Mouse (Mus musculus): Measurements from ENCODE around the gene Dolpp1. TPM values are rescaled to one million over a fixed set of nuclear protein-coding genes. Genes with fewer than 3 reads are reported as not detected.

The Dolpp1 gene
- polyA plus RNA-seq, 1 experiment from 2014 or later: 39.9 TPM

GRCm38 (mm10) chr2:30401581-30401980, 9.5 kb downstream of the Dolpp1 start:
- no peak for ATAC-seq (replicated peaks; ENCODE audit: low FRiP score)
- 93% methylated on average over 1 of the region's 1 CpGs for WGBS

GRCm38 (mm10) chr2:30402351-30402826, 10.3 kb downstream of the Dolpp1 start:
- Histone ChIP-seq H3K4me1 (replicated peaks; ENCODE audit: control insufficient read depth, insufficient read depth, low read length) (no peaks in the 10 kb centered on the region), H3K36me3 (ENCODE audit: control insufficient read depth, insufficient read depth, low read length) (peaks cover 36% of the 10 kb centered on the region), H3K27ac (ENCODE audit: low read depth, low read length) (no peak overlapping the region), H3K4me3 (ENCODE audit: low read depth, low read length) (no peak overlapping the region), H3K9me3 (ENCODE audit: control insufficient read depth, low read length) (no peaks in the 10 kb centered on the region), H3K4me2 (no peak overlapping the region), H3K9ac (ENCODE audit: low read depth, low read length) (no peak overlapping the region), H3K27me3 (replicated peaks; ENCODE audit: control insufficient read depth, insufficient read depth, low read length) (no peaks in the 10 kb centered on the region)
- no peak for ATAC-seq (replicated peaks; ENCODE audit: low FRiP score)
- 89% methylated on average over 9 of the region's 9 CpGs for WGBS
- DNase-seq (ENCODE audit: low spot score): no peak

More at GRCm38 (mm10) chr2:30401581-30401980, 9.5 kb downstream of the Dolpp1 start:
- no peak for DNase-seq (ENCODE audit: low spot score)
- no peak overlapping the region for H3K9ac ChIP-seq (ENCODE audit: low read depth, low read length)
- no peaks in the 10 kb centered on the region for H3K4me1 ChIP-seq (replicated peaks; ENCODE audit: control insufficient read depth, insufficient read depth, low read length)
- peaks cover 39% of the 10 kb centered on the region for H3K36me3 ChIP-seq (ENCODE audit: control insufficient read depth, insufficient read depth, low read length)
- H3K4me2 ChIP-seq: no peak overlapping the region
- no peaks in the 10 kb centered on the region for H3K27me3 ChIP-seq (replicated peaks; ENCODE audit: control insufficient read depth, insufficient read depth, low read length)
- no peaks in the 10 kb centered on the region for H3K9me3 ChIP-seq (ENCODE audit: control insufficient read depth, low read length)
- no peak overlapping the region for H3K27ac ChIP-seq (ENCODE audit: low read depth, low read length)
- H3K4me3 ChIP-seq (ENCODE audit: low read depth, low read length): no peak overlapping the region

- no peak for DNase-seq (ENCODE audit: low spot score)
- Histone ChIP-seq H3K36me3 (ENCODE audit: control insufficient read depth, insufficient read depth, low read length) (peaks cover 32% of the 10 kb centered on the region), H3K27ac (ENCODE audit: low read depth, low read length) (no peak overlapping the region), H3K4me1 (replicated peaks; ENCODE audit: control insufficient read depth, insufficient read depth, low read length) (no peaks in the 10 kb centered on the region), H3K9me3 (ENCODE audit: control insufficient read depth, low read length) (no peaks in the 10 kb centered on the region), H3K27me3 (replicated peaks; ENCODE audit: control insufficient read depth, insufficient read depth, low read length) (no peaks in the 10 kb centered on the region), H3K4me2 (no peak overlapping the region), H3K9ac (ENCODE audit: low read depth, low read length) (no peak overlapping the region), H3K4me3 (ENCODE audit: low read depth, low read length) (no peak overlapping the region)
- WGBS: 73% methylated on average over 2 of the region's 2 CpGs
- ATAC-seq (replicated peaks; ENCODE audit: low FRiP score): no peak
Measured at GRCm38 (mm10) chr2:30402843-30403242, 10.8 kb downstream of the Dolpp1 start.

- no peaks in the 10 kb centered on the region for H3K4me1 ChIP-seq (replicated peaks; ENCODE audit: control insufficient read depth, insufficient read depth, low read length)
- no peak overlapping the region for H3K4me2 ChIP-seq
- 81% methylated on average over 1 of the region's 1 CpGs for WGBS
- ATAC-seq (replicated peaks; ENCODE audit: low FRiP score) (no peak), DNase-seq (ENCODE audit: low spot score) (no peak)
- H3K4me3 ChIP-seq (ENCODE audit: low read depth, low read length): no peak overlapping the region
- H3K9me3 ChIP-seq (ENCODE audit: control insufficient read depth, low read length): no peaks in the 10 kb centered on the region
- H3K36me3 ChIP-seq (ENCODE audit: control insufficient read depth, insufficient read depth, low read length): peaks cover 29% of the 10 kb centered on the region
- no peak overlapping the region for H3K27ac ChIP-seq (ENCODE audit: low read depth, low read length)
- no peaks in the 10 kb centered on the region for H3K27me3 ChIP-seq (replicated peaks; ENCODE audit: control insufficient read depth, insufficient read depth, low read length)
- H3K9ac ChIP-seq (ENCODE audit: low read depth, low read length): no peak overlapping the region
Measured at GRCm38 (mm10) chr2:30403870-30404269, 11.8 kb downstream of the Dolpp1 start.

- ATAC-seq (replicated peaks; ENCODE audit: low FRiP score): no peak
- no peak overlapping the region for H3K4me3 ChIP-seq (ENCODE audit: low read depth, low read length)
- no peak for DNase-seq (ENCODE audit: low spot score)
- H3K4me1 ChIP-seq (replicated peaks; ENCODE audit: control insufficient read depth, insufficient read depth, low read length): no peaks in the 10 kb centered on the region
- peaks cover 21% of the 10 kb centered on the region for H3K36me3 ChIP-seq (ENCODE audit: control insufficient read depth, insufficient read depth, low read length)
- no peaks in the 10 kb centered on the region for H3K9me3 ChIP-seq (ENCODE audit: control insufficient read depth, low read length)
- WGBS: 74% methylated on average over 2 of the region's 2 CpGs
- H3K4me2 ChIP-seq: no peak overlapping the region
- no peak overlapping the region for H3K9ac ChIP-seq (ENCODE audit: low read depth, low read length)
- no peak overlapping the region for H3K27ac ChIP-seq (ENCODE audit: low read depth, low read length)
- no peaks in the 10 kb centered on the region for H3K27me3 ChIP-seq (replicated peaks; ENCODE audit: control insufficient read depth, insufficient read depth, low read length)
Measured at GRCm38 (mm10) chr2:30407221-30407620, 15.2 kb downstream of the Dolpp1 start.

- 79% methylated on average over 10 of the region's 10 CpGs for WGBS
- DNase-seq (ENCODE audit: low spot score) (no peak), ATAC-seq (replicated peaks; ENCODE audit: low FRiP score) (no peak)
- Histone ChIP-seq H3K9me3 (ENCODE audit: control insufficient read depth, low read length) (no peaks in the 10 kb centered on the region), H3K4me1 (replicated peaks; ENCODE audit: control insufficient read depth, insufficient read depth, low read length) (no peaks in the 10 kb centered on the region), H3K9ac (ENCODE audit: low read depth, low read length) (no peak overlapping the region), H3K4me3 (ENCODE audit: low read depth, low read length) (no peak overlapping the region), H3K27ac (ENCODE audit: low read depth, low read length) (no peak overlapping the region), H3K27me3 (replicated peaks; ENCODE audit: control insufficient read depth, insufficient read depth, low read length) (no peaks in the 10 kb centered on the region), H3K36me3 (ENCODE audit: control insufficient read depth, insufficient read depth, low read length) (peaks cover 21% of the 10 kb centered on the region), H3K4me2 (no peak overlapping the region)
Measured at GRCm38 (mm10) chr2:30407778-30408177, 15.7 kb downstream of the Dolpp1 start.

- no peaks in the 10 kb centered on the region for H3K27me3 ChIP-seq (replicated peaks; ENCODE audit: control insufficient read depth, insufficient read depth, low read length)
- DNase-seq (ENCODE audit: low spot score): no peak
- no peaks in the 10 kb centered on the region for H3K4me1 ChIP-seq (replicated peaks; ENCODE audit: control insufficient read depth, insufficient read depth, low read length)
- no peak overlapping the region for H3K4me3 ChIP-seq (ENCODE audit: low read depth, low read length)
- H3K9ac ChIP-seq (ENCODE audit: low read depth, low read length): no peak overlapping the region
- H3K36me3 ChIP-seq (ENCODE audit: control insufficient read depth, insufficient read depth, low read length): peaks cover 16% of the 10 kb centered on the region
- H3K27ac ChIP-seq (ENCODE audit: low read depth, low read length): no peak overlapping the region
- no peak overlapping the region for H3K4me2 ChIP-seq
- no peaks in the 10 kb centered on the region for H3K9me3 ChIP-seq (ENCODE audit: control insufficient read depth, low read length)
- no peak for ATAC-seq (replicated peaks; ENCODE audit: low FRiP score)
- WGBS: 81% methylated on average over 8 of the region's 8 CpGs
Measured at GRCm38 (mm10) chr2:30408452-30409100, 16.5 kb downstream of the Dolpp1 start.

GRCm38 (mm10) chr2:30409454-30410176, 17.6 kb downstream of the Dolpp1 start:
- Histone ChIP-seq H3K4me3 (ENCODE audit: low read depth, low read length) (no peak overlapping the region), H3K9me3 (ENCODE audit: control insufficient read depth, low read length) (no peaks in the 10 kb centered on the region), H3K36me3 (ENCODE audit: control insufficient read depth, insufficient read depth, low read length) (peaks cover 14% of the 10 kb centered on the region), H3K27ac (ENCODE audit: low read depth, low read length) (no peak overlapping the region), H3K4me2 (no peak overlapping the region), H3K4me1 (replicated peaks; ENCODE audit: control insufficient read depth, insufficient read depth, low read length) (peaks cover 3% of the 10 kb centered on the region; the same call in 1 of the 2 replicates), H3K9ac (ENCODE audit: low read depth, low read length) (no peak overlapping the region), H3K27me3 (replicated peaks; ENCODE audit: control insufficient read depth, insufficient read depth, low read length) (no peaks in the 10 kb centered on the region)
- DNase-seq (ENCODE audit: low spot score): no peak
- ATAC-seq (replicated peaks; ENCODE audit: low FRiP score): no peak
- WGBS: 86% methylated on average over 5 of the region's 5 CpGs
